Mouse (Mus musculus): Measurements from ENCODE around the gene Mcrip2. TPM values are rescaled to one million over a fixed set of nuclear protein-coding genes. Genes with fewer than 3 reads are reported as not detected.

Gene Mcrip2
- total and polyA plus RNA-seq, 2 experiments from 2014 or later, result 10.3 to 32.5 TPM

- DNase-seq, result no peak
- WGBS, result 87% methylated on average over 4 of the region's 4 CpGs
- no peak for ATAC-seq
Observed at GRCm38 (mm10) chr17:25830200-25830753, 38.3 kb downstream of the Mcrip2 start.

GRCm38 (mm10) chr17:25829558-25830017 is 39.0 kb downstream of the Mcrip2 start:
- WGBS, result 44% methylated on average over 8 of the region's 8 CpGs
- Histone ChIP-seq H3K27ac (ENCODE audit: low read depth, low read length) (peak overlapping the region; percentile 95), H3K4me2 (ENCODE audit: low read depth) (peak overlapping the region; percentile 58), H3K9ac (peak overlapping the region; percentile 80), H3K36me3 (ENCODE audit: insufficient read depth) (peaks cover 37% of the 10 kb centered on the region), H3K27me3 (ENCODE audit: insufficient read depth, low read length) (no peaks in the 10 kb centered on the region), H3K9me3 (ENCODE audit: low read length) (no peaks in the 10 kb centered on the region), H3K4me1 (ENCODE audit: insufficient read depth) (peaks cover 30% of the 10 kb centered on the region), H3K4me3 (ENCODE audit: low read depth, low read length) (peak overlapping the region; percentile 52)
- no peak for ATAC-seq
- TF ChIP-seq CTCF (IDR thresholded peaks at IDR 0.05; ENCODE audit: low read depth), result no peak
- DNase-seq, result no peak

More at GRCm38 (mm10) chr17:25830200-25830753, 38.3 kb downstream of the Mcrip2 start:
- H3K9ac ChIP-seq, result no peak overlapping the region
- TF ChIP-seq CTCF (IDR thresholded peaks at IDR 0.05; ENCODE audit: low read depth), result no peak
- H3K27me3 ChIP-seq (ENCODE audit: insufficient read depth, low read length), result no peaks in the 10 kb centered on the region
- H3K27ac ChIP-seq (ENCODE audit: low read depth, low read length), result no peak overlapping the region
- peaks cover 37% of the 10 kb centered on the region for H3K36me3 ChIP-seq (ENCODE audit: insufficient read depth)
- H3K4me3 ChIP-seq (ENCODE audit: low read depth, low read length), result peak overlapping the region; percentile 52; the same call in 1 of the 2 replicates
- peak overlapping the region; percentile 58 for H3K4me2 ChIP-seq (ENCODE audit: low read depth)
- no peaks in the 10 kb centered on the region for H3K9me3 ChIP-seq (ENCODE audit: low read length)
- peaks cover 26% of the 10 kb centered on the region for H3K4me1 ChIP-seq (ENCODE audit: insufficient read depth)

GRCm38 (mm10) chr17:25828712-25829557 is 39.6 kb downstream of the Mcrip2 start, which contains the start of gene Jmjd8:
Gene Jmjd8 (plus strand): TSS chr17:25828867.
- peak within 1 kb of the TSS; percentile 80 for H3K9ac ChIP-seq
- H3K27me3 ChIP-seq (ENCODE audit: insufficient read depth, low read length), result no peaks in the 10 kb centered on the region
- DNase-seq (peak; percentile 93), ATAC-seq (peak; percentile 78)
- peaks cover 32% of the 10 kb centered on the region for H3K4me1 ChIP-seq (ENCODE audit: insufficient read depth)
- peak within 1 kb of the TSS; percentile 58 for H3K4me2 ChIP-seq (ENCODE audit: low read depth)
- H3K4me3 ChIP-seq (ENCODE audit: low read depth, low read length), result peak within 1 kb of the TSS; percentile 52
- TF ChIP-seq CTCF (IDR thresholded peaks at IDR 0.05; ENCODE audit: low read depth), result peak; percentile 73
- H3K36me3 ChIP-seq (ENCODE audit: insufficient read depth), result peaks cover 37% of the 10 kb centered on the region
- WGBS, result under 1% methylated on average over 32 of the region's 32 CpGs
- H3K9me3 ChIP-seq (ENCODE audit: low read length), result no peaks in the 10 kb centered on the region
- H3K27ac ChIP-seq (ENCODE audit: low read depth, low read length), result peak within 1 kb of the TSS; percentile 95

GRCm38 (mm10) chr17:25828223-25828594 is 40.4 kb downstream of the Mcrip2 start:
- no peaks in the 10 kb centered on the region for H3K9me3 ChIP-seq (ENCODE audit: low read length)
- DNase-seq (no peak), ATAC-seq (no peak)
- peak overlapping the region; percentile 52 for H3K4me3 ChIP-seq (ENCODE audit: low read depth, low read length)
- TF ChIP-seq CTCF (IDR thresholded peaks at IDR 0.05; ENCODE audit: low read depth), result no peak
- H3K4me2 ChIP-seq (ENCODE audit: low read depth), result peak overlapping the region; percentile 58
- peaks cover 34% of the 10 kb centered on the region for H3K4me1 ChIP-seq (ENCODE audit: insufficient read depth)
- peak overlapping the region; percentile 95 for H3K27ac ChIP-seq (ENCODE audit: low read depth, low read length)
- H3K36me3 ChIP-seq (ENCODE audit: insufficient read depth), result peaks cover 37% of the 10 kb centered on the region
- 78% methylated on average over 8 of the region's 8 CpGs for whole genome bisulfite sequencing
- H3K9ac ChIP-seq, result peak overlapping the region; percentile 80
- no peaks in the 10 kb centered on the region for H3K27me3 ChIP-seq (ENCODE audit: insufficient read depth, low read length)

- ATAC-seq (no peak), DNase-seq (no peak)
- 91% methylated on average over 22 of the region's 22 CpGs for WGBS
- H3K27ac ChIP-seq (ENCODE audit: low read depth, low read length), result no peak overlapping the region
- no peak overlapping the region; the same call in 1 of the 2 replicates for H3K9ac ChIP-seq
- peaks cover 37% of the 10 kb centered on the region for H3K36me3 ChIP-seq (ENCODE audit: insufficient read depth)
- no peaks in the 10 kb centered on the region for H3K27me3 ChIP-seq (ENCODE audit: insufficient read depth, low read length)
- H3K4me2 ChIP-seq (ENCODE audit: low read depth), result no peak overlapping the region
- peaks cover 34% of the 10 kb centered on the region for H3K4me1 ChIP-seq (ENCODE audit: insufficient read depth)
- H3K9me3 ChIP-seq (ENCODE audit: low read length), result no peaks in the 10 kb centered on the region
- TF ChIP-seq CTCF (IDR thresholded peaks at IDR 0.05; ENCODE audit: low read depth), result no peak
- no peak overlapping the region for H3K4me3 ChIP-seq (ENCODE audit: low read depth, low read length)
Observed at GRCm38 (mm10) chr17:25827546-25828222, 40.9 kb downstream of the Mcrip2 start.

GRCm38 (mm10) chr17:25827011-25827410 is 41.6 kb downstream of the Mcrip2 start:
- no peak overlapping the region for H3K4me3 ChIP-seq (ENCODE audit: low read depth, low read length)
- peaks cover 33% of the 10 kb centered on the region for H3K4me1 ChIP-seq (ENCODE audit: insufficient read depth)
- no peak overlapping the region for H3K9ac ChIP-seq
- no peak overlapping the region for H3K27ac ChIP-seq (ENCODE audit: low read depth, low read length)
- peaks cover 37% of the 10 kb centered on the region for H3K36me3 ChIP-seq (ENCODE audit: insufficient read depth)
- WGBS, result 93% methylated on average over 13 of the region's 13 CpGs
- no peaks in the 10 kb centered on the region for H3K9me3 ChIP-seq (ENCODE audit: low read length)
- H3K4me2 ChIP-seq (ENCODE audit: low read depth), result no peak overlapping the region
- ATAC-seq (no peak), DNase-seq (no peak)
- no peak for TF ChIP-seq CTCF (IDR thresholded peaks at IDR 0.05; ENCODE audit: low read depth)
- H3K27me3 ChIP-seq (ENCODE audit: insufficient read depth, low read length), result no peaks in the 10 kb centered on the region
